Mouse (Mus musculus): ENCODE measurements around the gene A430089I19Rik.
"Not testable (repeated sequence)": the region's sequence is repeated elsewhere in the genome, so short reads cannot be mapped to it uniquely, and the experiment has no call there.

A430089I19Rik gene

GRCm38 (mm10) chr5:94306696-94307095 is at the start of gene A430089I19Rik:
Gene A430089I19Rik, minus strand, starts transcription at chr5:94306796.
- DNase-seq (ENCODE audit: low spot score in 2 of 2) = not testable (repeated sequence)

- DNase-seq (ENCODE audit: low spot score in 2 of 2) = not testable (repeated sequence)
These were observed 32.9 kb upstream of the A430089I19Rik start, which contains the start of gene AA792892 for GRCm38 (mm10) chr5:94339449-94339848. Gene AA792892, plus strand, starts transcription at chr5:94339749.

- DNase-seq (ENCODE audit: low spot score in 2 of 2) = not testable (repeated sequence)
These were observed 7.5 kb upstream of the A430089I19Rik start, which contains the start of gene Gm6502 for GRCm38 (mm10) chr5:94314135-94314534. Gene Gm6502, plus strand, starts transcription at chr5:94314435.
